Mouse (Mus musculus) forelimb bud, embryonic 11.5 days (tissue): ENCODE measurements around the gene Nmnat2.
"Not testable (repeated sequence)": the region's sequence is repeated elsewhere in the genome, so short reads cannot be mapped to it uniquely, and the experiment has no call there.

Experiments
- DNase-seq: peaks from one replicate; pipeline ENCODE4 v3.0.0-alpha.2; 2012; ENCODE audit warnings: low read depth, low spot score

Nmnat2 gene

DNA sequence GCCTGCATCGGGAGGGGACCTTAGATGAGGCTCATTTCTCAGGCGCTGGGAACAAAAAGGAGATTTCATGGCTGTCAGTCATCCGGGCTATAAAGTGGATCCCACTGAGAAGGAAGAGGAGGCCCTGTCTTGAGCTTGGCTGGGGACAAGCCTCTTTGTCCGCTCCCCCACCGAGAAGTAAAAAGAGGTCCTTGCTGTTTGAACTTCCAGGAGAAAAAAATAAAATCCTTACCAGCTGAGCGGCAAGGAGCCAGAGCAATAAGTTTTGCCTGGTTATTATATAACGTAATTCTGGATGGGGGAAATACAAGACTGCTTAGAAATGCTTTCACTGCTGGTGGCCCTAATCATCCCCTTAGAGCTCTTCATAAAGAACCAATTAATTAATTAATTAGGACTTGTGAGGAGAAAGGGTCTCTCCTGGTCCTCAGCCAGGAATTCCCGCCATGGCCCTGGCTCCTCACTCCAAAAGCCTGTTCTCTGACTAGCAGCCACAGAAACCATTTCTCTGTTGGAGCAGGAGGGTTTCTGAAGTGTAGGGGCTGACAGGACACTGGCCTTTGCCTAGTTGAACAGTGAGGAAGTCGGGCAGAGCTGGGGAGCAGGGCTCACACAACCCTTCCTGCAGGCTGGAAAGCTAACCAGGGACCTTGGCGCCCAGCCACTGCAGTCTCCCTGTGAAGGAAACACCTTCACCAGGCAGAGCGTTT, 99.5 kb downstream of the Nmnat2 start:
- no peak for DNase-seq

DNA sequence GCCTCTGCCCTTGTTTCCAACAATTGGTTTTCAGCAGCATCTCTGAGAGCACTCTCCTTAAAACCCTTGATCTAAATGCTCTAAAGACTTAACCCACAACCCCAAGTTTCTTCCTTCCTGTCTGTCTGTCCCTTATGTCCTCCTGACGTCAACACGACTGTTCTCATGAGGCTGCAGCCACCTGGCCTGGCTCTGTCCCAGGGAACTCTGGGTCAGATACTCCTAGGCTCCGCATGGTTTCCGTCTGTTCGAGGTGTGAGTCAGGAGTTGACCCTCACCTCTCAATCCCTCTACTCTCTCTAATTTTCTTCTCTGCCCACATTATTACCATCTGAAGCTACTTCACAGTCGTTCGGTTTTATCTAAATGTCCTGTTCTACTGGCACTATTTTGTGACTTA, 103.5 kb downstream of the Nmnat2 start:
- no peak for DNase-seq

DNA sequence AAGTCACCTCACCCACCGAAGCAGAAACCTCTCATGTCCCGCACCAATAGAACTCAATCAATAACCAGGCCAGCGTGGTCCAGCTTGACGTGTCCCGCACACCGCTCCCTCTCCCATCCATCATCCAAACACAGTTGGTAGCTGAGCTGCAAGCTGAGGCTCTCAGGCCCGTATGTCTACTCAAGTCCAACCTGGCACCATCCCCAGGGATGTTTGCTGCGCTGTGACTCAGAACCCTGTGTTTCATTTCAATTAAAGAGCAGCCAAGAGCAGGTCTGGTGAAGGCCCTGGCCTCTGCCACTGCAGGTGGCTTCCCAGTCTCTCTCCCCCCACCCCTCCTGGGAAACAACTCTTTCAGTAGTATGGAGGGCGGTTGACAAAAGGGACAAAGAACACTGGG, 104.8 kb downstream of the Nmnat2 start:
- no peak for DNase-seq

DNA sequence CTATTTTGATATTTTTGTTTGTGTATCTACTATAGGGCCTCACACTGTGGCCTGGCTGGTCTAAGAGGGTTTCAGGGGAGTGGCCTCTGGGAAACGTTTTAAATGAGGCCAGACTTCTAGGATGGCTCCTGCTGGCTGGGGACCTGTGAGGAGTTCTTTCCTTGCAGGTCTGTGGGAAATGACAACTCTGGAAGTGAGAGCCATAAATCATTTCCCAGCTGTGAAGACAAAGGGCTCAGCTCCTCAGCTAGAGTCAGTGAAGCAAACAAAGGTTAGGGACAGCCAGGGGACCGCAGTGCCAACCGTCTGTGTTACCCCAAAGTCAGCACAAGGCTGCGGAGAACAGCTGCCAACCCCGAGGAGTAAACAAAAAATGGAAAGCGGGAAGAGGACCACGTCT, 107.8 kb downstream of the Nmnat2 start:
- peak; percentile 51 for DNase-seq

DNA sequence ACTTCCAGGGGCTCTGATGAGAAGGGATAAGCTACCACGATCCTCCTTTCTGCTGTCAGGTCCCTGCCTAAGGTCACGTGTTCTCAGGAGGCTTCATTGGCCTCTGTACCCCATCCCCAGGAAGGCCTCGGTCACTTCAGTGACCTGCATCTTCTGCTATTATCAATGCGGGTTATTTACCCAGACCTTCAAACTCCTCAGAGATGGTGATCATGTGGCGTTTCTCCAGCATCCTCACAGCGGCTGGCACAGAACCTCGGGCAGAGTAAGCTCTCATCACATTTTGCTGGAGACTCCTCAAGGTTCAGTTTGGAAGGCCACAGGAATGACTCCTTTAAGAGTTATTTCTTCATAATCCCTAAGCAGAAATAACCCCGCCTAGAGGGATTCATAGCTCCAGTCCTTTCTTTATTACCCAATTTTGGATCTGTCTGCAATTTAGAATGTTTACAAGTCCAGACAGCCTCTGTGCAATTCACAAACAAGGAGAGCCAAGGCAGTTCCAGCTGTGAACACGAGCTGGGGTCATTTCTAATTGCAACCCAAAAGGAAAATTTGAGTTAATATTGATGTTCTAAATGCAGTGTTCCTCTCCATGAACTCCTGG, 110.1 kb downstream of the Nmnat2 start:
- DNase-seq, result no peak

DNA sequence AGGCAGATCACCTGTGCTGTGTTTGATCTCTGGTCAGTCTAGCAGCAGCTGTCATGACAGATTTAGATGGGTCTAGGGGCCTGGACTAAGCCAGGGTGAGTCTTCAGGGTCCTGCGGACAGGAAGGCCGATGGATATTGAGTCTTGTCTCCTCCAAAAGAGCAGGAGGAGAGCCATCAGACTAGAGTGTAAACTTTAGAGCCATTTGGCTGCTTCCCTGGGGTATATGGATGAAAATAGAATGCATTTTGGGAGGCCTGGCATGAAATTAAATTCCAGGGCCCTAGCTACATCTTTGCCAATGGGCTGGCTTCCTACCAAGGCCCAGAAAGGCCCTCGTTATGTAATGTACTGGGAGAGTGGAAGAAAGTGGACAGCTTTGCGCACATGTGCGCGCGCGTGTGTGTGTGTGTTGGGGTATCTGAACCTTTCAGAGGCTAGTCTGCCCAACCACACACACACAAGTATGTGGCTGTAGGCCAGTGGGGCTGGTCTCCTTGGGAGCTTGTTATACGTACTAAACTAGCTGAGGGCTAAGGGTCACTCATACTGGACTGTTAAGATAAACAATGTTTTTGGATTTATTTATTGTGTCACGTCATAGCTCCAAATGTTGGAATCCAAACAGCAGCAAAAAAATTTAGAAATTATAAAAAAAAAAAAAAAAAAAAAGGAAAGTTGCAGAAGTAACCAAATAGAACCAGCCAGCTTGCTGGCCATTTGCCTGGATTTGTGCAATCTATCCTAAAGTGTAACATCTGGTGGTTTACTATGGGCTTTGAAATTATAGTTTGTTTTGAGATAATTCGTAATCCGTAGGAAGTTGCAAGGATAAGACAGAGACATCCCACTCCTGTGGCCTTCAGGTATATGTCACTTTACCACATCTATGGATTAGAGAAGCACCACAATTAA, 110.9 kb downstream of the Nmnat2 start:
- no peak for DNase-seq

DNA sequence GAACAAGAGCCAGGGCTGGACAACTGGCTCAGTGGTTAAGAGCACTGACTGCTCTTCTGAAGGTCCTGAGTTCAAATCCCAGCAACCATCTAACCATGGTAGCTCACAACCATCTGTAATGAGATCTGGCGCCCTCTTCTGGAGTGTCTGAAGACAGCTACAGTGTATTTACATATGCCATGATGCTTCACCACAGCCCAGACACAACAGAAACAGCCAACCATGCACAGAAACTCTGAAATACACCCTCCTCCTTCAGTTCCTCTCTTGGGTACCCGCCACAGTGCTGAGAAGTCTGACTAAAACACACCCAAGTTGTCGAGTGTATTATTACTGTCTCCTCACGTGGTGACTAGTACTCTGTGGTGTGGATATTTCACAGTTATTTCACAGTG, 111.6 kb downstream of the Nmnat2 start:
- DNase-seq, result no peak

DNA sequence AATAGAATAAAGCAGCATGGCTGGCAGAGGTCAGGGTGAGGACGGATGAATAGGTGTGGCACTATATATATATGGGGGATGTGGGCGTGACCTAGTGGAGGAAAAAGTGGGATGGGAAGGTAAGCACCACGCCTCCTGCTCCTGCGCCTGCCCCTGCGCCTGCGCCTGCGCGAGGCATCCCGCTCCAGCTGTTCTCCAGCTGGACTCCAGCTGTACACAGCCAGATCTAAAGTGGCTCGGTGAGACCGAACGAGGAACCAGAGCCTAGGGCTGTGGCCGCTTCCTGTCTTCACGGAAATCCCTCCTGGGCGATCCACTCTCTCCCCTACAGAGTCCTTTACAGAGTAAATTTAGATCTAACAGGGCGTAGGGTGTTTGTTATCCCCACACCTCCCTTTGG, 116.8 kb downstream of the Nmnat2 start:
- peak; percentile 65 for DNase-seq

DNA sequence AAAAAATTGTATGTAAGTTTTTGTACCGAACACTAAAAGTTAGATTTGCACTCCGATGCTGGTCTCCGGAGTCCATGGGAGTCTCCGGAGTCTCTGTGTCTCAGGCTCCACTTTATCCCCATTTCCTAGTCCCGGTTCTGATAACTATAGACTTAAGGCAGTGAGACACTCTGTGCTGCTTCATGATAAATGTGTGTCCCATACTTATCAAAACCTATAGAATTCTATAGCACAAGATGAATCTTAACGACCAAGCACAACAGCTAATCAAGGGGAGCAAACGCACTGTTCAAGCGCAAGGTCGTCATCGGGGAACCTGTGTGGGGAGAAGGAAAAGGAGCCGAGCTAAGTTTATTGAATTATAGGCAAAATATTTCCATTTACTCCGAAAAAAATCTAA, 117.2 kb downstream of the Nmnat2 start:
- no peak for DNase-seq

DNA sequence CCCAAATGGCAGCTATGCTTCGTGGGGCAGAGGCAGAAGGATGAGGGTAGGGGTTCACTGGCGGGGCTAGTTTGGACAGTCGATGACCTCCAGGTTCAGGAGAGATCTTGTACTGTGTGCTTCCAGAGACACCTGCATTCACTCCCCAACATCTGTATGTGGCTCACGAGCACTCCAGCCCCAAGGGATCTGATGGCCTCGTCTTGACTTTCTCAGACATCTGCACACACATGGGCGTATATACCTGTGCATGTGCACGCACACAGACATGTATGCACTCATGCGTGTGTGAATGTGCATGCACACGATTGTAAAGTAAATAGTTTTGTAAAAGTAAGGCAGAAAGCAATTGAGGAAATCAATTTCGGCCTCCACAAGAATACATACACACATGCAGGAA, 117.9 kb downstream of the Nmnat2 start:
- no peak for DNase-seq

DNA sequence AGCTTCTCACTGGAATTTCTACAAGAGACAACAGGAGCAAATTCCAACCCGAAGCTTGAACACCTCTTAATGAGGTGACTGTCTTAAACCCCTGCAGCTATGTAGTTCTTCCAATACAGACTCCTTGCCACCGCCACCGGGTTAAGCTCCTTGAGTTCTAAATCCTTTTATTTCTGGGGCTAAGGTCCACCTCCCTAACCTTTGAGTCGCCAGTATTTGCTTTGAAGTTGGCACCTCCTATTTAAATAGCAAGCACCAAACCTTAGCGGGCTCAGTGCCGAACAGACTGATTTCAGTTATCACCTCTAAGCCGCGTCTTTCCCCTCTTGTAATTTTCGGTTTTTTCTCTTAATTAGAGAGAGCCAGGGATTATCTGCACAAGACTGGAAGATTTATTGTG, 118.6 kb downstream of the Nmnat2 start:
- no peak for DNase-seq

DNA sequence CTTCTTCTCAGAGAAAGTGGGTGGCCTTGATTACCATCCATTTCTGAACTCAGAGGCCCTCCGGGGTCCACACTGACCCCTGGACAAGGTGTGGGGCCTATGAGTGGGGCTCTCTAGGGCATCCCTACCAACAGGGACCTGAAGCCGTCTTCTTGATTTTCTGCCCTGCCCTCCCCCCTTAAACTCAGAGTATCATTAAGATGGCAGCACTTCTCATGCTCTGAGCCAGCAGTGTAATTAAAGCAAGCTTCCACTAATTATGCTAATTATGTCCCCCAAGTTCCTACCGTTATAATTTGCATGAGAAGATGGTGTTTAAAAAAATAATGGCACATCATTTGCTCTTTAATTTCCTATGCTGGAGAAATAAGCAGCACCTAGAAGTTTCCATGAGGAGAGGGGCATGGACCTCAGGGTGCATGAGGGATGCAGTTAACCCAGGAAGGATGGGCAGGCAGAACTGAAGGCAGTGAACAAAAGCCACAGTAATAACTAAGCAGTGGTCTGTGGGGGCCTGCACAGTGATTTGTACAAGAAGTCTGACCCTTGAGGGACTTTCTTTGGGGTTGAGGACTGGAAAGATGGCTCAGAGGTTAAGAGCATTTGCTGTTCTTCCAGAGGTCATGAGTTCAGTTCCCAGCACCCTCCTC, 120.4 kb downstream of the Nmnat2 start:
- no peak for DNase-seq

DNA sequence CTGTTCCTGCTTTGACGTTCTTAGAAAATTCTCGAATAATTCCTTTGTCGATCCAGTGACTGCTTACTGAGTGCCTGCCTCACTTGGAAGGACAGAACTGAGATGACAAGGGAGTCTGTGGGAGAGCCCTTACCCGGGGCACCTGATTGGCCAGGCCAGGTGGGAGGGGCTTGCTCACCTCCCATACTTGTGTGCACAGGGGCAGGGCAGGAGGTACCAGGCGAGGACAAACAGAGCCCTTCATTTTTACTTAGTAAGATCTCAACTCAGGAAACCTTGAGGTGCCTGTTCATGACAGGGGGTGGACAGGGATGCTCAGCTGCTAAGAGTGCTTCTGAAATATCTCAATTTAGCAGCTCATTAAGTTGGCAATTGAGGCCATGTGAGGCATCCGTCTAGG, 121.2 kb downstream of the Nmnat2 start:
- DNase-seq, result no peak

DNA sequence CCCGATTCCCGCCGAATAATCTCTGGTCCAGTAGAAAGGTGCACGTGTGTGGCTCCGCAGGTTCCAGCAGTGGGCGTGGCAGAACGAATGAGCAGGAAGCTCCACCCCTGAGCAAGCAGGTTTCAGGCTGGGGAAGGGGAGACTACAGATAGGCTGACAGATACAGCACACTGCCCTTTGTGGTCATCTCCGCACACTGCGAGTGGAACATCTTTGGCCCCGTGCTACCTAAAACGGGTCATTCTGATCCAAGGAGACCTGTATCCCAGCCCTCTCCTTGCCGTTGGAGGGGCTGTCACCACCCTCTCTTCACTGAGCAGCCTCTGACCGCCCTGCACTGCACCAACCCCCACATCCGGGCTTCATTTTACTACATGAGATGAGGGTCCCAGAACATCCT, 128.4 kb downstream of the Nmnat2 start:
- DNase-seq, result not testable (repeated sequence)

DNA sequence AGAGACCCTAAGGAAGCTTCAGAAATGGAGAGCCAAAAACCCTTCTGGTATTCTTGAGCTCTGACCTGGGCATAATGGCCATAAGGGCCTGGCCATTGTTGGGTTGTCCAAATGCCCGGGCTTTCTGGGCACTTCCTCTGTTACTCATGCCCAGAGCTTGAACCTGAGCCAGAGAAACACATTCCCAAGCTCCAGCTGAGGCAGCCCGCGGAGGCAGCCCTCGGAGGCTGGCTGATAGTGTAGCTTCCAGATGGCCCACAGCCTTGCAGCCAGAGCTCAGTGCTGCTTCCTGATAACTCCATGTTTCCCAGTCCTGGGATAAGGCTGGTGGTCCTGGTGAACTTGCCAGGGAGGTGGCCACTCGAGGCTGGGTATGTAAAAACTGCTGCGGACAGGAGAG, 129.4 kb downstream of the Nmnat2 start:
- DNase-seq, result no peak

DNA sequence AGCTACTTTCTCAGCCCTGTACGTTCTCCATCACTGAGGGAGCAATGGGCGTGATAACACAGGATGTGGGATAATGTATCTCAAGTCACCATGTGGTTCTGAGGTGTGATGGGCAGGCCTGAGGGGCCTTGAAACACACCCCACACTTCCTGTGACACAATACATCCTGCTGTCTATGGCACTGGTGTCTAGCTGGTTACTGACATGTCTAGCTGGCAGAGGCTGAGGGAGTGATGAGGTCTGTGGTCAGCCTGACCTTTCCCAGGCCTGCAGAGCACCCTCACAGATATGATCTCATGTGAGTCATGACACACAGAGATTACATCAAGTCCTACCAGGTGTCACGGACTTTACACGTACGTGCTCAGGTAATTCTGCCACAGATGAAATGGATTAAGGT, 130.4 kb downstream of the Nmnat2 start:
- DNase-seq, result no peak

DNA sequence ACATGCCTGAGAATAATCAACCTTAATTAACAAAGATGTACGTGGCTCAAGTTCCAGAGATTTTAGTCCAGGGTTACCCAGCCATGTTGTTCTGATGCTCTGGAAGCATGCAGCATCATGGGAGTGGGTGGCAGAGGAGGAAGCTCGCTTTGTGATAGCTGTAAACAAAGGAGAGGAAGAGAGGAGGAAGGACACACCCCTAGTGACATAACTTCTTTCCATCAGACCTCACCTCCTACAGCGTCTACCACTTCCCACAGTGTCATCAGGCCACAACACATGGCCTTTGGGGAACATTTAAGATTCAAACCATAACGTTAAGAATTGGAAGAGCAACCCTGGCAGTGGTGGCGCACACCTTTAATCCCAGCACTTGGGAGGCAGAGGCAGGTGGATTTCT, 133.0 kb downstream of the Nmnat2 start:
- no peak for DNase-seq

DNA sequence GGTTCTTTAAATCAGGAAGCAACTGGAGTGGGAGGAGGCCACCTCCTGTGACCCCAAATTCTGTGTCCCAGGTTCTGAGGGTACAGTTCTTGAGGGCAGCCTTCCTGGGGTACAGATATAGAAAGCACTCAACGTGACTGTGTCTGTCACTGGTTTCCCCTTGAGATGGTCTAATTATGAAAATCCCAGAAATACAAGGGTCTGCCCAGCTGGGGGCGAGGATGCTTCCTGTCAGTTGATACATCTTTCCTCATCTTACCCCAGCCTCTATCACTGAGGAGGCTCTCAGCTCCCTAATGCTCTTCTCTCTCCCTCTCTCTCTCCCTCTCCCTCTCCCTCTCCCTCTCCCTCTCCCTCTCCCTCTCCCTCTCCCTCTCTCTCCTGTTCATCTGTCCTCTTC, 135.3 kb downstream of the Nmnat2 start:
- no peak for DNase-seq

DNA sequence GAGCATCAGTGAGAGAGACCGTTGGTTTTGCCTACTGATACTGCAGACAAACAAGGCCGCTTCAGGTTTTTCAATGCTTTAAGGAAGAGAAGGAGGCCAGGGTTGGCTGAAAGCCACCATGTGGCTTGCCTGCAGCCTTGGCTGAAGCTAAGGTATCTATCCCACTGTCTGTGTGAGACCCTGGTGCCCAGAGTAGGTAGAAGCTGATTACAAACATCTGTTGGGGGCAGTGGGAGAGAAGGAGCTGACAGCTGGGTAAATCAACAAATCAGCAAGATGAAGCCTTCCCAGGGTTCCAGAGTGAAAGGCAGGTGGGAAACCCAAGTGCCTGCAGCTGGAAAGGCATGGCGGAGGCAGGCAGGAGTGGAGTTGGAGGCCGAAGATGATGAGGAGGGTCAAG, 136.0 kb downstream of the Nmnat2 start:
- DNase-seq, result no peak

DNA sequence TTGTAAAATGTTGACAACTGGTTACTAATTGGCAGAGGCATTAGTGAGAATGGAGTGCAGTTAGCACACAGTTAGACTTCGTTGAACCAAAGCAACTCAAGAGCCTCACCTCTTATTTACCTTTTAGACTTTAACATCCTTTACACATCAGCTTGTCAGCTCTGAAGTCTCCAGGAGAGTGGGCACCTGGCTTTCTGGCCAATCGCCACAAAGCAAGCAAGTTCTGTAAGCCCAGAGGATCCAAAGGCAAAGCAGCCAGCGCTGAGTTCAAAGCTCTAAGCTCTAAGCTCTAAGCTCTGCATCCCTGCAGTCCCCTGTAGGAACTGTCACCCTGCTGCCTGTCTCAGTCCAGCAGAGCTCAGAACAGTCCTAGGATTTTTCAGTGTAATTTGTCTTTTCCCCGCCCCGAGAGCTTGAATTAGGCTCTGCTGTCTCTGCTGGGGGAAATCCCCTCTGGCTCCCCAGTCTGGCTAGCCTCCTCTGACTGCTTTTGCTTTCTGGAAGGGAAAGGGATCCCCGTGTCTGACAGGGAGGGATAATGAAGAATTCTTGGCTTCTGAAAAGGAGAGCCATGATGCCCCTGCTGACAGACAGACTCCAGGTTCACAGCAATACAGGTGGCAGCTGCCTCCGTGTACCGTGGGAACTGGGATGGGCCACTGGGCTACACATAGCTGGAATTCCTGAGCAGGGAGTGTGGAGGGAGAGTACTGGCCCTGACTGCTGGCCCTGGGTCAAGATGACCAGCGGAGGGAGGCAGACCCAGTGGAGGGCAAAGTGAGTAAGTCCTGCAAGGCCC, 136.8 kb downstream of the Nmnat2 start:
- no peak for DNase-seq

DNA sequence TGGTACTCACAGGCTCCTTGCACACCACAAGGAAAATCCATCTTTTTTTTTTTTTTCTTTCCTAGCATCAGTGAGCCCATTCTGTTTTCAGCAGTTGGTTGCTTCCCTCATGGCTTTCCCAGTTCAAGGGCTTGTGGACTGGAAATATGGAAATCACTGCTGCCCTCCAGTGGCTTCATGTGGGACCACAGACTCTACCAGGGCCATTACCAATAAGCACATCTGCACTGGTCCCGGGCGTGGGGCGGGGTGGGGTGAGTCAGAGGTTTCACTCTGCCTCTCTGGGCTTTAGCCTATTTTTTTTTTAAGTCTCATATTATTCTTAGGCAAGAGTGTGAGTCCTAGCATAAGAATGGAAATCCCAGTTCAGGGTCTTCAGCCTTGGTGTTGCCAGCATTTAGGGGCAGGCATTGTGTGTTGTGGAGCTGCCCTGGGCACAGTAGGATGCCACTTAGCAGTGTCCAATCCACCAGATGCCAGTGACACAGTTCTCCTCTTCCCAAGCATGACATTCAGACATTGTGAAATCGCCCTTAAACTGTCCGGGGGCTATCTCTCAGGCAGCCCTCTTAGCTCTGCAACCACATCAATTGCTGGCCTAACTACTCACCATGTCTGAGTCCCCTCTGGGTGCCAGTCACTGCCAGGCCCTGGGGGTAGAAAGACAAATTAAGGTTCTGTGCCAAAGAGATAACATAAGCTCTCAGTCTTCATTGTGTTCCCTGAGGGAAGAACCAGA, 137.6 kb downstream of the Nmnat2 start:
- DNase-seq, result peak; percentile 76
